Mouse (Mus musculus) urinary bladder, postnatal 10 days (tissue): Measurements from ENCODE around the gene Btg2.

Source experiments
- DNase-seq: peaks from one replicate; pipeline ENCODE4 v3.0.0; 2022; ENCODE audit warnings: low spot score

Gene Btg2

DNA sequence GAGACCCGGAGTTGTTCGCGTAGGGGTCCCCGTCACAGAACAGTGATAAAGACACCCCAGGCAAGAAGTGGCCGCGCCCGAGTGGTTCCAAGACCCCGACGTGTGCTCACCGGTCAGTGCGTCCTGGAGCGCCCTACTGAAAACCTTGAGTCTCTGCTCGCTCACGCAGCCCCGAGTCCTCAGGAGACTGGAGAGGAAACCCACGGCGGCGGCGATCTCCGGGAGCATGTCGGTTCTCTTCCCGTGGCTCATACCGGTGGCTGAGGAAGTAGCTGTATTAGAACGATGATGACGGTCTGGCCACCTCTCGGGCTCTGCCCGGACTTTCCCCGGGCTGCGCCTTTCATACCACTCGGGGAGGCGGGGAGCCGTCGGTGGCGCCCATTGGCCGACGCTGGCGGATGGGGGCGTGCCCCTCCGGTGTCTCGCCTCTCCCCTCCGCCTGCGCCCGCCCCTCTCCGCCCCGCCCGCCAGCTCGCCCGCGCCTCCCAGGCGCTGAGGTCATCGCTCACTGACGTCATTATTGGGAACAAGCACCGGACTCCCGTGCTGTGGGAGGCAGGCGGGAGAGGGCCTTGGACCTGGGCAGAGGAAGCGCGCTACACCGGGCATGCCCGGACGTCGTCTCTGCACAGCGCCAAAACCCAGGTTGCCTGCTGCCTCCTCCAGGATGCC lies at the start of gene Btg2:
Gene Btg2 (minus strand): TSS at position 319 of the 675 bp plus-strand sequence.
- peak; percentile 93 for DNase-seq

GRCm38 (mm10) chr1:134122195-134122594 lies 43.3 kb upstream of the Btg2 start:
- no peak for DNase-seq

- DNase-seq: peak; percentile 62
Measured at GRCm38 (mm10) chr1:134120179-134120578, 41.3 kb upstream of the Btg2 start.

DNA sequence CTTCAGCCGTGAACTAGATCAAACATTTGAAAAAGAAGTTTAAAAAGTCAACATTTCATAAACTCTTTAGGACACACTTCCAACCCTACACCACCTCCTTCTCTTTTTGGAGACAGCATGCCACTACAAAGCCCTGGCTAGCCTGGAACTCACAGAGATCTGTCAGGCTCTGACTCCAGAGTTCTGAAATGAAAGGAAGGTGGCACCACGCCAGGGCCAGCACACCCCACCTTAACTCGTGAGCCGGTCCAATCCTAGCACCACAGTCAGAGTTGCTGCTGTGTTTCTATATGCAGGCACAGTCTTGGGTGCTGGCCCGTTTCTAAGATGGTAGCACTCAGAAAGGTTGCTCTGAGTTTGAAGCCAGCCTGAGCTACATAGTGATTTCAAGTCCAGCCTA lies 38.2 kb upstream of the Btg2 start:
- DNase-seq: no peak

DNA sequence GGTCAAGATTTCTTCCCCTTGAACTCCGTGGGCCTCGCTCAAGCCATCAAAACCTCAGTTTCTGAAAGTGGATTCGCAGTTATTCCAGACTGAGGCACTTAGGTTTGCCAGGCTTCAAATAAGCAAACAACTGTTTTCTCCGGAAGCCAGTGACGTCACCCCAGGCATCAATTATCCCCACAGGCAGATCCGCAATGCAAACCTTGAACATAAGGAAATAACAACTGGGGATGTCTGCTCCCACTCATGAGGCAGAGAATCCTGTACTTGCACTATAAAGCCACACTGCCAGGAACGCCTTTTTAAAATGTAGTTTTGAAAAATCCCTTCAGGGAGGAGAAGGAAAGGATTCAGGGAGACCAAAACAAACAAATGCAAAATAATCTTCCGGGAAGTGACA lies 36.5 kb upstream of the Btg2 start:
- no peak for DNase-seq

DNA sequence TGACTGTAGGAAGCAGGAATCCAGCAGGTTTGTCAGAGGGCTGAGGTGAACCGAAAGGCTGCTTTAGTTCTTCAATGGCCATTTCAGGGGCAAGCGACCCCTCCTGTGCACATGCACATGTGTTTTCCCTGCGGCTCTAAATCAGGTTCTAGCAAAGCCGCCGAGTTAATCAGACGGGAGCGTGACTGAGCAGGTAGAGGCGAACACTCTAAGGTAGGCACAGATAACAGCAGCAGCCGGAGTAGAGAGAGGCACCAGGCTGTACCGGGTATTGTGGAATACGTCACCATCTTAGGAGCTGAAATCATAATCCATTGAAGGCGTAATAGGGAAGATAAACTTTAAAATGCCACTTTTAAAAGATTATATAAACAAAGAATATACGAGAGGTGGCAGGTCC lies 35.8 kb upstream of the Btg2 start:
- no peak for DNase-seq

- no peak for DNase-seq
Measured at GRCm38 (mm10) chr1:134114018-134114417, 35.1 kb upstream of the Btg2 start.

- DNase-seq: no peak
Measured at GRCm38 (mm10) chr1:134113560-134113959, 34.6 kb upstream of the Btg2 start.

GRCm38 (mm10) chr1:134110979-134111378 lies 32.1 kb upstream of the Btg2 start, which contains the start of gene Chit1:
Gene Chit1 (plus strand): TSS chr1:134111242.
- DNase-seq: no peak

GRCm38 (mm10) chr1:134110449-134110848 lies 31.5 kb upstream of the Btg2 start:
- no peak for DNase-seq

DNA sequence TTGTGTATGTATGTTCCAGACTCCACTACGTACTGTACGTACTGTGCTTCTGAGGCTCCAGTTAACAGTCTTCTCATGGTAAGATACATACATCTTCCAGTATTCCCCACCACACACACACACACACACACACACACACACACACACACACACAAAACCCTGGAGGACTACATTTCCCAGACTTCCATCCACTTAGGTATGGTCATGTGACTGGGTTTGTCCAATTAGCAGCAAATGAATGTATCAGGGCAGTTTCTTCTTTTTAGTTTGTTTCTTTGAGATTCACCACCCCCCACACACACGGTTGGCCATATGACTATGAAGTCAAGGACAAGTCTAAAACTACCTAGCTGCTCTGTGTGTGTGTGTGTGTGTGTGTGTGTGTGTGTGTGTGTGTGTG lies 31.1 kb upstream of the Btg2 start:
- no peak for DNase-seq

- DNase-seq: no peak
Measured at GRCm38 (mm10) chr1:134107777-134108176, 28.9 kb upstream of the Btg2 start.

- DNase-seq: no peak
Measured at GRCm38 (mm10) chr1:134106719-134107118, 27.8 kb upstream of the Btg2 start.

- DNase-seq: no peak
Measured at GRCm38 (mm10) chr1:134105764-134106430, 27.0 kb upstream of the Btg2 start.

DNA sequence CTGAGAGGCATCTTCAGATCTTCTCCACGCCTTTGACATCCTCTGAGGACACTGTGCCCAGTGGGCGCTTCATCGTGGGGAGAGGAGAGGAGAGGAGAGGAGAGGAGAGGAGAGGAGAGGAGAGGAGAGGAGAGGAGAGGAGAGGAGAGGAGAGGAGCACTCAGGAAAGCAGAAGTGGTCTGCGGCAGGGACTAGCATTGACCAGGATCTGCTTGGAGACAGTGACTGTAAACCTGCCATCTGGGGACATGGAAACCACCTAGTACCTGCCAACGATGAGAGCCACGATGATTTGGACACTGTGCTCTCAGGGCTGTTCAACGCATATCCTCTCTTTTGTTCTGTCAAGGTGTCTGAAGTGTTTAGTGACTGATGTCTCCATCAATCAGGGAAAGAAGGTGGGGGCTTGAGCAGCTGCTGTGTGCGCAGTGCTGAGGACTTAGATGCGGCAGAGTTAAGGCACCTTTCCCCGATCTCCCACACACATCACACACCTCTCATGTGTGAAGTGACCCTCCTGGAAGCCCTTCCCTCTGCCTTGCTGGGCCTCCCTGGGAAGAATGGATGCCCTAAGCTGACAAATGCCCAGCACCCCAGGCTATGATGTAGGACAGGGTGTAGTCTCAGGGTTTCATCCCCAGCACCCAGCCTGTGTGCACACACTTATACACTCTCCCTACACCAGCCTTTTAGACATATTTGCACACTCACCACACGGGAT lies 26.3 kb upstream of the Btg2 start:
- no peak for DNase-seq

- no peak for DNase-seq
Measured at GRCm38 (mm10) chr1:134103861-134104260, 24.9 kb upstream of the Btg2 start.

- no peak for DNase-seq
Measured at GRCm38 (mm10) chr1:134101593-134101992, 22.7 kb upstream of the Btg2 start.

DNA sequence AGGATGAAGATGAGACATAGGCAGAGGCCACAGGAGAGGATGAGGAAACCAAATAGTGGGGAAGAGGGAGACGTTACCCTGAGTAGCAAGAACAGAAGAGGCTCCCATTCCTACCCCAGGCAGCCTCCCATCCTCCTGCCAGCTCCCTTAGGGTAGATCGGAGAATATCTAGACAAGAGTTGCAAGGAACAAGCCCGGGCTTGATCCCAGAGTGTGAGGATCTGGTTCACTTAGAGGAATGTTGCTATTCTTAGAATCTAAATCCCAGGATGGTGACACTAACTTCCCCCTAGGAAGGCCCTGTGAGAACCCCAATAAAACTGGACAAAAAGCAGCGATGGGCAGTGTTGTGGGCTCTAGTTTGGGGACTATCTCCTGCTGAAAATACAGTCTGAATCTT lies 22.0 kb upstream of the Btg2 start:
- no peak for DNase-seq

DNA sequence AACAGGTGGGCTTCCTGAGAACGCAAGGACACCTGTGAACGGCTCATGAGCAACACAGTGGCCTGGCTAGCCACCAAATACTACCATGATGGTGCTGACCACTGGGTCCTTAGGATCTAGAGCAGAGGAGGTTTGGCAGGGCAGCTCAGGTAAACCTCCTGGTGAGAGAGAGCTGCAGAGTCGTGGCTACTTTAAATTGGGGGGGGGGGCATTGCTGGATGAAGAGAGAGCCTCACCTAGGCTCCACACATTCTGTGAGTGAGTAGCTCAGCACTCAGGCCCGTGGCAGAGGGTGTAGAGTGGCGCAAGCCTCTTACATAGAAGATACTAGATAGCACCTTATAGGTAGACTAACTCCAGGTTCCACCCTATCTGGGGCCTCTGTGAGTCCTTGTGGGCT lies 21.5 kb upstream of the Btg2 start:
- DNase-seq: no peak

GRCm38 (mm10) chr1:134099516-134100235 lies 20.8 kb upstream of the Btg2 start:
- no peak for DNase-seq

GRCm38 (mm10) chr1:134098726-134099515 lies 20.0 kb upstream of the Btg2 start:
- DNase-seq: no peak
